Mouse (Mus musculus) ovary, postnatal 36 days (tissue): ENCODE data around the gene Stard10.

Source experiments
- DNase-seq: peaks from one replicate; pipeline ENCODE4 v3.0.0; 2022; ENCODE audit warnings: low spot score, mixed read lengths

Gene Stard10

DNA sequence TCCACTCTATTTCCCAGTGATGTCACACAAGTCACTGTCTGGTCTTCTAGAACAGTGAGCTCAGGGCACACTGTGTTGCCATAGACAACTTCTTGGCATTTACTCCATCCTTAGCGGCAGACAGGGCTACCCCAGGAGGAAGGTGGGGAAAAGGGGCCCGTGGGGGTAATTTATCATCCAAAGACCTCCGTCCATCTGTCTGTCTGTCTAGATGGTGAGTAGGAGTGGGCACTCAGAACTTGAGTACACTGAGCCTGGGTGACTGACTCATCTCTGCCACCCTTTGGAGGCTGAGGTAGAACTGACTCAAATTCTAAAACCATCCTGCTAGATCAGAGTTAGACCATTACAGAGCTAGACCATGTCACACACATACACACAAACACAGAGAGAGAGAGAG, at the start of gene Stard10:
Gene Stard10 (plus strand): TSS at position 73 of the 400 bp plus-strand sequence.
- no peak for DNase-seq

DNA sequence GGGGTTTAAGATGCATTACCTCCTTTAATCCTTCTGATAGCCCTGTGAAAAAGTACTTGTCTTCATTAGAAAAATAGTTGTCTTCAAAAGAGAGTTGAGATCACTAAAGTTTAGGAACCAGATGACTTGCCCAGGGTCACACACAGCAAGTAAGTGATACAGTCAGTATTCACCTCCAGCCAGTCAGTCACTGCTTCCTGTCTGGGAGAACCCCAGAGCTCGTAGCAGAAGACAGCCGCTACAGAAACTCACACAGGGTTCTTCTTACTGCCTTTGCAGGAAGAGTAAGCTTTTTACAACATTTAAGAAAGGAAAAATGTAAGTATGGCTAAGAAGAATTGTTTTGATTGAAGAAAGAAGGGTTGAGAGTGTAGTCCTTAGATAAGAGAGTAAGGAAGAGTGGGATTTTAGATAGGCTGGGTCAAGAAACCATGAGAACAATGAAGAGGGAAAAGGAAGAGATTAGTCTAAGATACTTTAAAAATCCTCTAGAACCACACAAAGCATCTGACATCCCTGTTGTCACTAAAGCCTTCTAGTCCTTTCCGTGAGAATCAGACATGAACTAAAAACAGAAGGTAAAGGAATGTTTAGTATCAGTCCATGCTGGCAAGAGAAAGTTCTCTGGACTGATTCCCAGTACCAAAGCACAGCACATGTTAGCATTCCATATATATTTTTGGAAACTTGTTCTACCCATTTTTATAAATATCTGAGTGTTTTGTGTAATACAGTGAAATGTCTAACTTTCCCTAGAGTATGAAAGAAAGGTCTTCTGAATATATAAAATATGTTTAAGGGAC, 49.2 kb upstream of the Stard10 start:
- no peak for DNase-seq

DNA sequence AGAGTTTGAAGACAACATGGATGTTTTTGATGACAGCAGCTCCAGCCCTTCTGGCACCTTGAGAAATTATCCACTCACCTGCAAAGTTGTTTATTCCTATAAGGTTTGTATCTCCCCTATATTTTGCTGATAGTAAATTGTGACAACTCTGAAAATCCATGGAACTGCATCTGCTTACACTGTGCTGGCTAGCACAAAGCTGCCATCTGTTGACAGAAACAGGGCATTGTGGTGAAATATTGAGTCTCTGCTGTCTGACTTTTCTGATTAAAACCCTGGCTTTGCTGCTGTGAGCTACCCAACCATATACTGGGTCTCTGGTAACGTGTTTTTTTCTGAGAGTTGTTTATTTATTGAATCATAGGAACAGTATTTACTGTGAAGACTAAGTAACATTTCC, 45.3 kb upstream of the Stard10 start:
- no peak for DNase-seq

DNA sequence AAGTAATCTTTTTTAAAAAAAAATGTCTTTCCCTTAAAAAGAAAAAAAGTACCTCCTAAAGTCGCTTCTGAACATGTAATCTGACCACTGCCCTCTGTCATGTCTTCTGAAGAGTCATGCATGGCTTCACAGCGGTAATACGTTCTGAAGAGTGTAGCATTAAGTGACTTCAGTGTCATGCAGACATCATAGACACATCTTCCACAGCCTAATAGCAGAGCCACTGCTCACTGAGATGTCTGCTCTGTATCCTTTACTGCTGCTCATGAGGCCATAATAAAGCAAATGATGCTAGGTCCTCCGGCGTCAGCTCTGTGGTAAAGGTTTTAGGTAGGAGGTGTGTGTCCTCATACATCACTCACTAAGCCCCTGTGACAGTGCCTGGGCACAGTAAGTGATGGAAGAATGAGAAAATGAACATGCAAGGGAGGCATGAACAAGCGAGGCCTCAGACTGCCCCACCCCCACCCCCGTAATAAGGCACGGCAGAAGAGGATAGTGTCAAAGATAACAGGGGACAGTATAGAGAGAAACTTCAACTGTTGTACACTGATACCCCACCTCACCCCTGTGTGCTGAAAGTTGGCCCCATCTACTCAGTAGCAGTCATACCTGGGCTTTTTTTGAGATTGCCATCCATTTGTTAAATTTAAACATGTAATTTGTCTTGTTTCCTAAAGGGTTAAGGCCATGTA, 44.3 kb upstream of the Stard10 start:
- no peak for DNase-seq

DNA sequence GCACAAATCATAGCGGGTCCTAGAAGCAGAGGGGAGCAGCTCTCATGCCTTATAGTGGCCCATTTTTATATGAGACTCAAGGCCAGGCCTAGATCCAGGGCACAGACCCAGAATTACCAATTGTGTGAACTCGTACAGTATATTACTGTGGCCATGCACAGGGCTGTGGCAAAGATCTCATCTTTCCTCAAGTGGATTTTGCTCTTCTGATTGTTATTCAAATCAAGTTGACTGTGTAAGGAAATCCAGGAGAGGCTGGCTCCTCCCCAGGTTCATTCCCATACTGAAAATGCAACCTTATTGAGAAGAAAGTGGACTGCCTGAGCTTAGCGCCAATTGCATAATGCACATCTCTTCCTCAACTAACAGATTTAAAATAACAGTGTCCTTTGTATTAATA, 34.2 kb upstream of the Stard10 start:
- no peak for DNase-seq

DNA sequence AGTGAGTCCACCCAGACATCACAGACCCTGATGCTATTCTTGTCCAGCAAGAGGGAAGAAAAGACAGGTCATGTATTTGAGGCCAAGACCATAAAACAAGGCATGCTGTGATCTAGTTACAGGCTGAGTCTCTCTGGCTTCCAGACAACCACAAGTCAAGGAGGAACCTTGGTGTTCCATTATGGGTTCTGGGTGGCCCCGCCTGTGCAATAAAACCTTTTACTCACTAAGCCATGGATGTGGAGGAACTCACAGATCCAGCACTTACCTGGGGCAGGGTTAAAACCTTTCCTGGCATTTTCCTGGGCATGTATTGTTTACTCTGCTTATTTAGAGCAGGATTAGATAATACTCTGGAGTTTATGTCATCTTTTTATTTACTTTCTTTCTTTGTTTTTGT, 32.4 kb upstream of the Stard10 start:
- DNase-seq = no peak

DNA sequence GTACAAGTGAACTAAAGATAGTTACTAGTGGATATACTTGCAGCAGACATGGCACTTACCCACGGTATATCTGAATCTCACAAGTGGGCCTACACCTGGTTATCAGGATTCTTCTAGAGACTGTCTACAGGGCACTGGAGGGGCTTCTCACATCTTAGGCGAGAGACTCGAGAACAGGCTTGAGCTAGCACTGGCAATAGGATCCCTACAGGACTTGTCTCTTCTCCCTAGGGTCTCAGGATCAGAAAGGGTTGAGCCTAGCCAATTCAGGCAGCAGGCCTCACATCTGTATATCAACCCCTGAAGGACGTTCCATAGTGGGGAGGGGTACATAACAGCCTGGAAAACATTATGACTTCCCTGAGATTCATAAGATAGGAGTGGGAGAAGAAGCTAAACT, 30.0 kb upstream of the Stard10 start:
- no peak for DNase-seq

DNA sequence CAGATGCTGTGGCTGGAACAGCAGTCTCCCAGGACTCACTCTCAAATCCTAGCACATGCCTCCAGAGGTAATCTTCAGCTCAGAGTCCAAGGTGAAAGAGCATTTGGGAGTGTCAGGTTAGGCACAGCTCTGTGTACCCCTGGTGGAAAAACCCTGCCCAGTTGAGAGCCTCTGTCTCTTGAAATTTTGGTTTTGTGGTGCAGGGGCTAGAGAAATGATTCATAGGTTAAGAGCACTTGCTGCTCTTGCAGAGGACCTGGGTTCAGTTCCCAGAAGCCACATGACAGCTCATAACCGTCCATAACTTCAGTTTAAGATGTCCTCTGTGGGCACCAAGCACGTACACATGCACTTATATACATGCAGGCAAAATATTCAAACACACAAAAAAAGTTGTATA, 29.1 kb upstream of the Stard10 start:
- no peak for DNase-seq

DNA sequence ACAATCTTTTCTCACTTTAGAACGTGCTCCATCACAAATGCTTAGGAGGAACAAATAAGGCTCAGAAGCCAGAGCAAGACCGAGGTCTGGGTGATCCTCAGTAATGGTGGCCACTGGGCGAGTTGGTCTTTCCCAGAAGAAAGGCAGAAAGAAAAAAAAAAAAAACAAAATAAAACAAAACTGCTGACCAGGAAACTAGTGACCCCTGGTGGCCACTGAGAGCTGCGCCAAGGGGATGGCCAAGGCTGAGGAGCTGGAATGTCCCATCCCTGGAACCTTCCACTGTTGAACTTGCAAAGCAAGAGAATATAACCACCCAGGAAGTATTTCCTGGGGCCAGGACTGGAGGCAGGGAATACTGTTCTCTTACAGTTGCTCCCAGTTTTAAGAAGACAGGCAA, 28.4 kb upstream of the Stard10 start:
- peak; percentile 55 for DNase-seq

DNA sequence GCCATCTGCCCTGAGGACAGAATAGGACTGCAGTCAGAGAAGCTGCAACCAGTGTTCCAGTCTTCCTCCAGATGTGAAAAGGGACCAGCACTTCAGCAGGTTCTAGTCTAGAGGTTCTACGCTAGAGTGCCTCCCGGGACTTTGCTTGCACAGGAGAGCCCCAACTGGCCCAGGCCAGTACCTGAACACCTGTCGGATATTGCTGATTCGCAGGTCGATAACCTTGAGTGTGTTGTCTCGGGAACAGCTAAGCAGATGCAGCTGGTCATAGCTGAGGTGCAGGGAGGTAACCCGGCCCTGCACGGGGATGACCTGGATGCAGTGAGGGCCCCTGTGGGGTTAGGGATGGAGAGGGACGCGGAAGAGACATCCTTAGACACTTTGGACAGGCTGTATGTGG, 26.5 kb upstream of the Stard10 start:
- no peak for DNase-seq

DNA sequence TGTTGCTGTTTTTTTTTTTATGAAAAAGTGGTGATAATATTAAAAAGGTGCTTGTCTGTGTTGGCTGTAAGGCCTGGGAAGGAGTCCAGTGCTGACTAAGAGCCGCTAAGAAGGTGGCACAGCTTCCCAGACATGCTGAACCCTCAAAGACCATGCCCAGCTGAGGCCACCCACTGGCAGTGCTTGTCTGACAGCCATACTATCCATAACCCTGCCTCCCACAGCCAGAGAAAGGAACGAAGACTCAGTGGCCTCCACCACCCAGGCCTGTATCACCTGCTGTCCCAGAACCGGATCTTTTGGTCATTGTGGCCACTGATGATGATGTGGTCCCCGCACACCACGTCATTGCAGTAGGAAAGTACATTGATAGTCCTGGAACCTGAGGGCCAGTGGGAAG, 25.7 kb upstream of the Stard10 start:
- no peak for DNase-seq

DNA sequence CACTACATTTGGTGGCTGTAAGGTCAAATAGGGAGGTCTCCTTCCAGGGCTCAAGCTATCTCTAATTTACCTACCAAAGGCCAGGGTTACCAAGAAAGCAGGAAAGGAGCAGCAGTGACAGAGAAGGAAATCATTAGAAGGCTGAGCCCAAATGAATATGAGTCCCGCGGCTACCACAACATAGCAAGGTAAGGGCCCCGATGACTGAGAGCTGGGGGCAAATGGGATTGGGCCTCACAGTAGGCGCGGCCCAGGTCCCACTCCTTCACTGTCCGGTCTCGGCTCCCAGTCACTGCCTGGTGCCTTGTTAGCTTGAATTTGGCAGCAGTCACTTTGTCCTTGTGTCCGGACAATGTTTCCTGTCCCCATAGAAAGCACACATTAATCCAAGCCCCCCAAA, 25.2 kb upstream of the Stard10 start:
- DNase-seq = no peak

DNA sequence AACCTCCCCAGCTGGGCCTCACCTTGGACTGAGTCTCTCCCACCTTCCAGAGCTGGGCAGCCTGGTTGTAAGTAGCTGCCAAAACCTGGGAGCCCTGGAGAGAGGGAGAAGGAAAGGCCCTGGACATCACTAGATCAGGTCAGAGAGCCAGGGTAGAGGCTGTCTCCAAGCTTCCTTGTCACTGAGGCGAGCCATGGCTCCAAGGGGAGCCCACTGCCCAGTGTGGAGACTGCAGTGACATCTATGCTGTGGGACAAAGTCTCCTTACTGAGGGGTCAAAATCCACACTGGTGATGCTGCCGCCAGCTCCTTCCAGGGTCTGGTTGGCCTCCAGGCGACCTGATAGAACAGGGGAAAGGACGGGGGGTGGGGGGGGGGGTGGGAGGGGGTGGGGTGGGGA, 24.8 kb upstream of the Stard10 start:
- no peak for DNase-seq

DNA sequence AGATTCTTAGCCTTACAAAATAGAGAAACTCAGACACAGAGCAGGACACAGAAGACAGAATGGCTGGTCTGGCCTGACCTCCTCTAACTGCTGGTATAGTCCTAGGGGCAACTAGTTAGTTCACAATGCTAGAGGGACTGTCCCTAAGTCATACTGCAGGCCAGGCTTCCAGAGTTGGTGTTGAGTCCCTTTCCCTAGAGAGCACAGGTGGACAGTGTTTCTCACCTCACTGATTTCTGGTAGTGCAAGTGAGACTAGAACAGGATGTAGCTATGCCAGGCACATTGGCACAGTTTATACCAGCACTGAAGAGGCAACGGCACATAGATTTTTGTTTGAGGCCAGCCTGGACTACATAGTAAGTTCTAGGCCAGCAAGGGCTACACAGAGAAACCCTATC, 24.2 kb upstream of the Stard10 start:
- DNase-seq = no peak

DNA sequence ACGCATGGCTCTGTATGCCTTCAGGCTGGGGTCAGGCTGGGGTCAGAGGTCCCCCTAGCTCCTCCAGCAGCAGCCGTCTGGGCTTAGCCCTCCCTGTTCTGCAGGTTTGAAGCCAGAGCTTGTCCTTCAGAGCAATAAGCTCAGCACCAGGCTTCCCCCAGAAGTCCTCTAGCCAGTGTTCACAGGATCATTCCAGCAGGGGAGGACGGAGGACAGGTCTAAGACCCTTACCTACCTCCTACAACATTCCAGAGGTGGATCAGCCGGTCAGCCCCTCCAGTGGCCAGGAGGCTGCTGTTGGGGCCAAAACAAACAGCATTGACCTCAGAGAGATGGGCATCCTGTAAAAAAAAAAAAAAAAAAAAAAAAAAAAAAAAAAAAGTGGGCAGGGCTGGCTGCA, 23.7 kb upstream of the Stard10 start:
- DNase-seq = no peak

DNA sequence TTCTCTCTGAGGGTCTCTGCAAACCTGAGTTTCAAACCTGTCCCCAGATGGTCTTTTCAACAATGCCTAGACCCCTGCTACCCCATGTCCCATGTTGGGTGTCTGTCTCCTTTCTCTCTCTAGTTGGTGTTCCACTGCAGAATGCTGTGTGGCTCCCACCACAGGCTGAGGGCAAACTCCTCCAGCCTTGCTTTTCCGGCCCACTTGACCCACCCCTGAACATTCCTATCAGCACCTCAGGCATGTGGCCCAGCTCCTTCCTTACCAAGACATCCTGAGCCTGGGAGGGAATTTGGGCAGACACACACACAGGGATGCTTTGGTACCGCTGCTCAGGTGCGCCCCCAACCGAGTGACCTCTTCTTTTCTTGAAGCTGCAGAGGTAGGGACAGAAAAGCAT, 23.3 kb upstream of the Stard10 start:
- DNase-seq = no peak

DNA sequence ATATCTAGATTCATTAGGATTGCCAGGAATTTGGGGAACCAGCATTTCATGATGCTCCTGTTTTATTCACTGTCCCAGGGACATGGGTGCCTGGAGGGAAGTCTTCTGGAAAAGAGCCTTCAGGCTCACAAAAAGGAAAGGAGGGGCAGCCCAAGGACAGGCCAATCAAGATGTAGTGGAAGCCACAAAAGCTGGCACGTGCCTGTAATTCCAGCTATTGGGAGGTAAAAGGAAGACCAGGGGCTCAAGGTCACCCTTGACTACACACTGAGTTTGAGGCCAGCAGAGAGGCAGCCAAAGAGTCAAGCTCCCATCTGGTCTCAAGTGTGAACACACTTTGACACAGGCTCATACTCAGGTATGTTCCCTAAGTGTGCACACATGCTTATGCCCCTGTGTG, 21.4 kb upstream of the Stard10 start:
- DNase-seq = no peak

DNA sequence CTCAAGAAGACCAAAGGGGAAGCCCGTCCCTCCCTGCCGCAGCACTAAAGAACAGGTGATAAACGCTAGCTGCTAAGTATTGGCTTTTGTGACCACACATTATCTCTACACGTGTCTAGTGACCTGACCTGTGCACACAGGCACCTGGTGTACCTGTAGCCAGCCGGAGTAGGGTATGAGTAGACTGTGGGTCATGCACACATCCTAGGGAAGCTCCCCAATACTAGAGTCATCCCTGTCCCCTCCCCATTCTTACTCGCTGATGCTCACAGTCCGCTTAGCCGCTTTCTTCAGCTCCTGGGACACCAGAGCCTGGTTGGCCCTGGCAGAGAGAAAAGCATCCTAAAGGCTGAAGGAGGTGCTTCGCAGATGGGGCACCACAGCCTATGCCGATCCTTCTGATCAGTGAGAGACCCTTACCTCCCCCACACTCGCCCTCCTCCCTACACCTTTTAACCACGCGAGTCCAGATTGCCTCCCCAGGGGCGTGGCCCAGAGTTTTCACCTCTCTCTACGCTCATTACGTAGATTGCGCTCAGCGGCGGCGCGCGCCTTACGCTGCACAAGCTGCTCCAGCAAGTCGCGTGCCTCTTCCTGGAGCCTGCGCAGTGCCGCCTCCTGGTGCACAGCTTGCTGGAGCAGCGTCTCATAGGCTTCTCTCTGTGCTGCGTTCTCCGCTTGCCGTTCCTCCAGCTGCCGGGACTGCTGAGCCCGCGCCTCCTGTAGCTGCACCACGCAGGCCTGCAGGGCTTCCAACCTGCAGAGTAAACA, 20.4 kb upstream of the Stard10 start:
- DNase-seq = peak; percentile 79

DNA sequence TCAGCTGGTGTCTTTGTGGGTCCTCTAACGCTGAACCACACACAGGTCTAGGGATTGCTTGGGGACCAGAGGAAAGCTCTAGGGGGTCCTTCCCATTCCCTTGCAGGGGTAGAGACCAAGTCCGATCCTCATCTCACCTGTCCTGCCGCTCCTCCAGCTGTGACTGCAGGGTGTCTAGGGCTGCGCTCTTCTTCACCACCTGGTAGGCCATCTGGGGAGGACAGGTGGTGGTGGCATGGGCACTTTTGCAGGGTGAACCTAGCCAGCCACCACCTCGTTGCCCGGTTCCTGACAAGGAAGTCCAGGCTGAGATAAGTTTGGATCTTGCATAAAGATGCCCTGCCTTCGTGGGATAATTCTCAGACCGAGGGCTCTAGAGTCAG, 19.9 kb upstream of the Stard10 start:
- DNase-seq = no peak

DNA sequence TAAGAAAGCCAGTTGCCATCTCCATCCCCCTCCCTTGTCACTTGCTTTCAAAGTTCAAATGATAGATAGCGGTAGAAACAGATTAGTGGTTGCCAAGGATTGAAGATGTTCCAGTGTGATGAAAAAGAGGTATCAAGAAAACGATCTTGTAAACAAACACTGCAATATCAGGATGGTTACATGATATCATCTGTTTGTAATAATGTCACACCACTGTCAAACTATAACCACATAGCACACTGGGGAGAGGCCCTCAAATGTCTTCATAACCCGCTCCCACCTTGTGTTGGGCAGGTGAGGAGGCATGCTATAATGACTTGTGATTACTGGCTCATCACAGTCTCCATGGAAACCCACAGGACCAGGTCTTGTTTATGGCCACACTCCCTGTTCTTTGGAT, 18.5 kb upstream of the Stard10 start:
- DNase-seq = no peak

DNA sequence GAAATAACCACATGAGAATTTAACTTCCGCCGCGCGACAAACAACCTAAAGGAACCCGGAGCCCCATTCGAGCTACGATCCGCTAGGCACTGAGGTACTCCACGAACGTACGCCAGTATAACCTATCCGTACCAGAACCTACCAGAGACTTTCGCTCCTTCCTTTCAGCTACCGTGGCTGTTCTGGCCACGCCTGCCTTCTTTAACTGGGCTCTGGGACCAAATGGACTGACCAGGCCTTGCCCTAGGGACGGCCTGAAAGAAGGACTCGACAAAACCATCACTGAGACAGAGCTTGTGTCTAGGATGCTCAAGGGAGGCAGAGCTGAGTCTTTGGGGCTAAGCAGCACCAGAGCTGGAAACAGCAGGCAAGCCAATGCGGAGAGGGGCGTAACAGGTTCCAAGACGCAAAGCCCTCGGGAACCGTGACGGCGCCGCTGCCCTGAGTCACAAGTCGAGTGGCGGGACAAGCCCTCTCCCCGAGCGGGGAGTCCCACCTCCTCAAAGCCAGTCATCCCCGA, 15.5 kb upstream of the Stard10 start:
- DNase-seq = no peak

DNA sequence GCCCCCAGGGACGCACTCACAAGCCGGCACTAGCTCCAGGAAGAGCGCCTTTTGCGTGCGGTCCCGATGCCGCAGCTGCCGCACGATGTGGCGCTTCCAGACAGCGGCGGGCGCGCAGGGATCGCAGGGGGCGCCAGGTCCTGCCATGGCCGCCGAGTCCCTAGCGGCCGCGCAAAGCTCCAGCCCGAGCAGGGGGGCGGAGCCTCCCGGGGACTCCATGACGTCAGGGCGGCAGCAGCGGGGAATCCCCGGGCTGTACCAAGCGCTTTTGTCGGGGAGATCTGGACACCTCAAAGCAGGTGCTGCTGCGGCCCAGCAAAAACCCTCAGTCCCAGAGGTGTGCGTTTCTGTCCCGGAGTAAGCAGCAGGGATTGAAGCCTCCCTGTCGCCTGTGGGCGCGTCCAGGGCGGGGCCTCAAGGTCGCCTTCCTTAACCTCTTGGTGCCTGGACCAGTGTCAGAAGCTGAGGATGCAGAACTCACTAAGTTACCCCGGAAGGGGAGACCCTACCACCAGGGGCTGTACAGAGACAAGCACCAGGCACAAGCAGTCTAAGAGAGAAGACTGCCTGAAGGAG, 14.9 kb upstream of the Stard10 start, which contains the start of gene Atg16l2:
Gene Atg16l2 (minus strand): TSS at position 371 of the 576 bp plus-strand sequence.
- DNase-seq = peak; percentile 93
